Mouse (Mus musculus): ENCODE measurements at regions not wholly inside any gene's neighbourhood (a gene's known extent, or its start where the extent isn't known, plus 50 kb on each side); places are given as distances from the start of the nearest gene placed in this dataset.

DNA sequence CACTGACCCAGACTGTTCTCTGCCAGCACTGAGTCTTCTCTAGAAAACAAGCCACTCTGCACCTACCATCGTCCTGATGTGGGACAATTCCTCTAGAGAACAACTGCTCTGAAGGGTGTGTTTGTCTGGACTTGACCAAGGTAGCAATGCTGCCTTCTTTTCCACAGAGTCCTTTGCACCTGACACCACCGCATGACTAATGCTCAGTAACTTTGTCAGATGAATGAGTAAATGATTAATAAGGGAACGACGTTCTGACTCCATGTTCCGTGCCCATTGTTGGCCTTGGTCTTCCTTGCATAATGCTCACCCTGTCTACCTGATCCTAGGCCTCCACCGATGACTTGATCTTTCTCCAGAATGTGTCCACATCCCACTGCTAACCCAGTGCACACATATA lies 67.2 kb upstream of the Frmd6 start:
- ATAC-seq (ENCODE audit: low FRiP score, low read depth) = no peak
- Histone ChIP-seq H3K4me3 (no peak overlapping the region), H3K27me3 (no peaks in the 10 kb centered on the region), H3K9ac (no peak overlapping the region), H3K36me3 (no peaks in the 10 kb centered on the region), H3K27ac (no peak overlapping the region), H3K9me3 (no peaks in the 10 kb centered on the region), H3K4me1 (peaks cover 4% of the 10 kb centered on the region), H3K4me2 (replicated peaks) (no peak overlapping the region)
- WGBS = 93% methylated on average over 6 of the region's 6 CpGs

DNA sequence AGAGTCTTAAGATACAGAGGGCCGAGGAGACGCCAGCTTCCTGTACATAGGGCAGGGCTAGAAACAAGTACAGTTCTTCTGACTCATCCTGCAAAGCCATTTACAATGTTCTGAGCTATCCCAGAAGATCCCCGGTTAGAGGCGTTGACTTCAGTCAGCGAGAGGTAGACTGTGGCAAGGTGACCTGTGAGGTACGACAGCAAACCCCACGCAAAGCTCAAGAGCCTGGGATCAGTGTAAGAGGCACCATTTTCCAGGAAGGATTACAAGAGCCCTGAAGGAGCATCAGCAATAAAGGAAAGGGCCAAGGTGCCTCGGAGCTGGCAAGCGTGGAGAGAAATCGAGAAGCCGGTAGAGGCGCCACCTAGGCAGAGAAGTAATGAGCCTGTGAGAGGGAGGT lies 61.8 kb upstream of the Frmd6 start:
- Histone ChIP-seq H3K27ac (no peak overlapping the region), H3K9ac (no peak overlapping the region), H3K9me3 (no peaks in the 10 kb centered on the region), H3K27me3 (no peaks in the 10 kb centered on the region), H3K4me2 (replicated peaks) (no peak overlapping the region), H3K36me3 (no peaks in the 10 kb centered on the region), H3K4me1 (peaks cover 4% of the 10 kb centered on the region), H3K4me3 (no peak overlapping the region)
- WGBS = 89% methylated on average over 12 of the region's 12 CpGs
- no peak for ATAC-seq (ENCODE audit: low FRiP score, low read depth)

DNA sequence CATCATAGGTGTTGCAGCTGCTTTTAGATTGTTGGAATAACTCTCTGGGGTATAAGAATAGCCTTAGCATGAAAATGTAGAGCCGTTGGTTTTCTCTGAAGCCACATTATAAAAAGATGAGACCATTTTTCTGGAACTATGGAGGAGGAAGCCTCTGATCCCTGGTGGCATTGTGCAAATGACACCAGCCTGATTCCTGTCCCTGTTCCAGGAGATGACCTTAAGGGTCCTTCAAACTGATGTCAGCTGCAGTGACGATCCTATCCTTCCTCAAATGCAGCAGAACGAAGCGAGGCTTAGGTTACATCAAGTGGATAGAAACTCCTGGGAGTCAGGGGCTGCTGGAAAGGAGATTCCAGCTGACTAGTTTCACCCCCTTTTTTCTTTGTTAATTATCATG lies 59.0 kb upstream of the Frmd6 start:
- Histone ChIP-seq H3K27me3 (no peaks in the 10 kb centered on the region), H3K9me3 (no peaks in the 10 kb centered on the region), H3K36me3 (no peaks in the 10 kb centered on the region), H3K4me1 (peaks cover 8% of the 10 kb centered on the region), H3K4me3 (no peak overlapping the region), H3K4me2 (replicated peaks) (no peak overlapping the region), H3K27ac (no peak overlapping the region), H3K9ac (no peak overlapping the region)
- WGBS = 72% methylated on average over 4 of the region's 4 CpGs
- no peak for ATAC-seq (ENCODE audit: low FRiP score, low read depth)

DNA sequence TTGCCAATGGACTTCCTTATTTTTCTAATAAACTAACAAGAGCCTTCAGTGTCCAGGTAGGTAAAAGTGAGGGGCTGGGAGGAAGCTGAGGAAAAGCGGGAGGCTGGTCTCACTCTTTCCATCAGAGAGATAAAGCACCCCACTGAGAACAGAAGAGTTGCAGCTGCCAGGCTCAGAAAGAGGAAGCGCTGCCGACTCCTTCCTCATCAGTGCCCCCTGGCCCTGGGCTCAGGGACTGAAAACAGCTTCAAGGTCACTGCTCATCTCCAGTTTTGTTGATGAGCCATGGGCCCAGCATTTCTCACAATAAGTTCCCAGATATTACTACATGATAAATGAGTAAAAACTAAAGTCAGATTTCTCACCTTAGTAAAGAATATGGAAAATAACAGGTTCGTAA lies 57.4 kb upstream of the Frmd6 start:
- no peaks in the 10 kb centered on the region for H3K36me3 ChIP-seq
- WGBS = 55% methylated on average over 4 of the region's 4 CpGs
- no peak overlapping the region for H3K9ac ChIP-seq
- H3K4me3 ChIP-seq = no peak overlapping the region
- H3K9me3 ChIP-seq = no peaks in the 10 kb centered on the region
- peaks cover 8% of the 10 kb centered on the region for H3K4me1 ChIP-seq
- no peaks in the 10 kb centered on the region for H3K27me3 ChIP-seq
- no peak overlapping the region for H3K27ac ChIP-seq
- no peak for ATAC-seq (ENCODE audit: low FRiP score, low read depth)
- H3K4me2 ChIP-seq (replicated peaks) = no peak overlapping the region

DNA sequence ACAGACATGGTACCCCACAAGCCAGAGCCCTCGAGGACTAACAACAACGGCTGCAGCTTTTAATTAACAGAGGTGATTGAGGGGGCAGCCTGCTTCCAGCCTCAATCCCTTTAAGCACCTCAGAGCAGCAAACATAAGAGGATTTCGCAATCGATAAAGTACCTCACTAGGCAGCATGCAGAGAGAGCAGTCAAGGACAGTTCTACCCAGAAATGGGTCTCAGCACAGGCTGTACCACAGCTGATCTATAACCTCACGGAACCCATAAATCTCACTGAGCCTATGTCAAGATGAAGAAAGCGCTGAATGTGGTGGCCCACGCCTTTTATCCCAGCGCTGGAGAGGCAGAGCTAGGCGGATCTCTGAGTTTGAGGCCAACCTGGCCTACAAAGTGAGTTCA lies 56.6 kb upstream of the Frmd6 start:
- WGBS = 59% methylated on average over 9 of the region's 9 CpGs
- Histone ChIP-seq H3K9me3 (no peaks in the 10 kb centered on the region), H3K4me3 (no peak overlapping the region), H3K9ac (no peak overlapping the region), H3K4me1 (peaks cover 8% of the 10 kb centered on the region), H3K27ac (no peak overlapping the region), H3K4me2 (replicated peaks) (no peak overlapping the region), H3K27me3 (no peaks in the 10 kb centered on the region), H3K36me3 (no peaks in the 10 kb centered on the region)
- no peak for ATAC-seq (ENCODE audit: low FRiP score, low read depth)

DNA sequence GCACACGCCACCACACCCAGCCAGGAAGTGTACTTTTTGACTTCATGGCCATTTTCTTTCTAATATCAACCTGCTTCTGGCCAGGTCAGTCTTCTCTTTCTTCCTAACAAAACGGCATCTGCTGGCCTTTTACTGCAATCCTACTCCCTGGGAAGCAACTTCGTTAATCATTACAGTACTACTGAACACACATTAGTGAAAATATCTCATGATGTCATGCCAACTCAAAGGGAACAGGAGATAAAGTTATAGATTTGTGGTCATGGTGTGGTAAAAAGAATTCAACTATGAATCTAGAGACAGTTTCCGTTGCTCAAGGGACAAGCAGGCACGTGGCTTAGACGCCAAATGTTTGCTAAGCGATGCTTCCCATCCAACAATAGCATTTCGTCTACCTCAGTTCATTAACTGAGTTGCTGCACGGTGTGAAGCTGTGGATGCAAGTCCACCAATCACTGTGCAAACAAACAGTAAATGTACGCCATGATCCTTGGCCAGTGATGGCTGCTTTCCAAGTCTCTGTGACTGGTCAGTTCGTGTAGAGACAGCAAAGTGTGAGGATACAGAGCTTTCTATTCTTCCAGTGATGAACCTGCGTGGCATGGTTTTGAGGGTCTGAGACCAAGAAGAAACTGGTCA lies 55.7 kb upstream of the Frmd6 start:
- Histone ChIP-seq H3K4me1 (peaks cover 8% of the 10 kb centered on the region), H3K9ac (no peak overlapping the region), H3K27ac (no peak overlapping the region), H3K36me3 (no peaks in the 10 kb centered on the region), H3K4me2 (replicated peaks) (no peak overlapping the region), H3K4me3 (no peak overlapping the region), H3K9me3 (no peaks in the 10 kb centered on the region), H3K27me3 (no peaks in the 10 kb centered on the region)
- no peak for ATAC-seq (ENCODE audit: low FRiP score, low read depth)
- WGBS = 89% methylated on average over 12 of the region's 12 CpGs

DNA sequence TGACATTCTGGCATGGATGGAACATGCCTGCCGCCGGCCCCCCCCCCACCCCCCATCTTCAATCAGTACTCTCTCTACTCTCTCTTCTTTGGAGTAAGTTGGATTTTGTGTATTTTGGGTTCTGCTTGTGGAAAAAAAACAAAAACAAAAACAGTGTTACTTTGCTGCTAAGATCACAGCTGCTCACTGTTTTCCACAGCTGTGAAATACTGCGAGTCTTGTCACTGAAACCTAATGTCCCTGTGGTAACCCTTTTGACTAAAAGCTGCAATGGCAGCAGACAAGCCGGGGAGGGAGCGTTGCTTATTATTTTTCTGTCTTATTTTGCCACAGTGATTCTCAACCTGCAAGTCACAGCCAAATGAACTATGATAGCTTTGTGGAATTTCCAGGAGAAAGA lies 51.3 kb upstream of the Frmd6 start:
- Histone ChIP-seq H3K9me3 (no peaks in the 10 kb centered on the region), H3K36me3 (no peaks in the 10 kb centered on the region), H3K4me1 (no peaks in the 10 kb centered on the region), H3K27ac (no peak overlapping the region), H3K27me3 (no peaks in the 10 kb centered on the region), H3K9ac (no peak overlapping the region), H3K4me3 (no peak overlapping the region), H3K4me2 (replicated peaks) (no peak overlapping the region)
- WGBS = 81% methylated on average over 5 of the region's 5 CpGs
- ATAC-seq (ENCODE audit: low FRiP score, low read depth) = no peak

DNA sequence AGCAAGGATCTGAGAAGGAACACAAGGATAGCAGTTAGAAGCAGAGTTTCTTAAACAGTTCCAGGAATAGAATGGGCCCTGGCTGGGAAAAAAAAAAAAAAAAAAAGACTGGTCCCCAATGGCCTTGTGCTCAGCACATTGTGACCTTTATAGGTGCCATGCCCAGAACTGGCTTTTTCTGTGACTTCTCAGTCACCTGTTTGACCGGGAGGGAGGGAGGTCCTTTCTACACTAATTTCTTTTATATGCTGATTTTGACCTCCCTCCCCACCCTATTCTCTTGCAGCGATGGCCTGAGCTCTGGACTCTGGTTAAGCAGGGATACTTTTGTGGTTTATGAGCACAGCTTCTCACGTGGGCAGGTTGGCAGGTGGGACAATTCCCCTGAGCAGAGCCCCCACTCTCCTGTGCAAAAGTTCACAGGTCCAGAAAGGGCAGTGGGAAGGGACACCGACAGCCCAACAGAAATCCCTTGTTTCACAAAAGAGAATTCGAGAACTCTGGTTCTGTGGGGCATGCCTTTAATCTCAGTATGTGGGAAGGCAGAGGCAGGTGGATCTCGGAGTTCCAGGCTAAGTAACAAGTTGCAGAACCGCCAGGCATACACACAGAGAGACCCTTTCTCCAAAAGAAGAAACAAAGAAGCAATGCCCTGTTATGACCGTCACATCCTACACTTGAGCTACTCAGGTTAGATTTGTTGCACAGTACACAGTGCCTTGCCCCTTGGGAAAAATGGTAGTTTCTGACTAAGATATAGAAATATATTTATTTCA lies 50.3 kb upstream of the Frmd6 start:
- no peak overlapping the region for H3K27ac ChIP-seq
- no peak overlapping the region for H3K4me2 ChIP-seq (replicated peaks)
- 68% methylated on average over 8 of the region's 8 CpGs for WGBS
- H3K36me3 ChIP-seq = no peaks in the 10 kb centered on the region
- no peaks in the 10 kb centered on the region for H3K9me3 ChIP-seq
- H3K4me1 ChIP-seq = no peaks in the 10 kb centered on the region
- no peak overlapping the region for H3K9ac ChIP-seq
- no peaks in the 10 kb centered on the region for H3K27me3 ChIP-seq
- no peak overlapping the region for H3K4me3 ChIP-seq
- no peak for ATAC-seq (ENCODE audit: low FRiP score, low read depth)

Data from limb, embryonic 13.5 days (tissue).